Mouse (Mus musculus): ENCODE measurements around the gene Ppp4r4. TPM values are rescaled to one million over a fixed set of nuclear protein-coding genes. Genes with fewer than 3 reads are reported as not detected.

Gene Ppp4r4
- total RNA-seq, 2 experiments from 2014 or later: 0.27 to 0.84 TPM

Other genes with a start within 250 kb of the Ppp4r4 start
- gene Fam181a, start 221.3 kb upstream of the Ppp4r4 start, total RNA-seq (2021): not detected
- gene Asb2, start 176.3 kb upstream of the Ppp4r4 start, total RNA-seq (2021): 100 to 1,000 TPM; 113 to 172 TPM
- gene Otub2, start 143.6 kb upstream of the Ppp4r4 start, total RNA-seq (2021): 1 to 10 TPM; 3.1 to 3.6 TPM
- gene 9330161L09Rik, start 124.5 kb upstream of the Ppp4r4 start, total RNA-seq (2021): under 1 TPM; 0.62 to 0.70 TPM
- gene Ddx24, start 106.5 kb upstream of the Ppp4r4 start, total RNA-seq (2021): 10 to 100 TPM; 45.6 to 45.9 TPM
- gene Ifi27, start 98.1 kb upstream of the Ppp4r4 start, total RNA-seq (2021): 10 to 100 TPM; 77.7 to 79.1 TPM
- 1 to 10 TPM; 4.7 to 4.9 TPM for gene Ifi27l2a, start 88.6 kb upstream of the Ppp4r4 start, total RNA-seq (2021)
- gene Ifi27l2b, start 75.1 kb upstream of the Ppp4r4 start, total RNA-seq (2021): not detected
- gene Serpina10, start 99.2 kb downstream of the Ppp4r4 start, total RNA-seq (2021): not detected
- not detected for gene Serpina6, start 124.9 kb downstream of the Ppp4r4 start, total RNA-seq (2021)
- not detected for gene Serpina16, start 143.9 kb downstream of the Ppp4r4 start, total RNA-seq (2021)
- gene Serpina1f, start 163.2 kb downstream of the Ppp4r4 start, total RNA-seq (2021): not detected
- gene Serpina1d, start 241.3 kb downstream of the Ppp4r4 start, total RNA-seq (2021): not detected